Comparison of ENCODE assay signal across 28 mouse cellular contexts in the genomic region with DNA sequence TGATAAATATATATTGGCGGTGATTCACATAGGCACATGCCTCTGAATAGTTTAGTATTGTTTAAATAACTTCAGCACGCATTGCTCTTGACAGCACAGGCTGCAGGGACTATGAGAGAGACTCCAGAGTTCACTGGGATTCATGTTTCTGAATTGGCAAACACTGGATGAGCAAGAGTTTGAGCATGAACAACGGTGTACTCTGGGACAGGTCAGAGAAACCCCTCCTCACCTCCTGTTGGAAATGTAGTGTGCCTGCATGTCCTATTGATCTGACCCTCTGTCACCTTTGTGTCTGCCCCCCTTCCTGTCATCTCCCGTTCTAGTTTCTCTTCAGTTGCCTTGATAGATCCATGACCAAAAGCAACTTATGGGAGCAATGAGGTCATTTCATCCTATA.
"Had no signal": no experiment of that assay in that cellular context is flagged by ENCODE, and none has a peak within 500 bp of the region (broad histone marks: within the 10 kb centered on the region; RNA-seq: fewer than 3 reads in every experiment).

No protein-coding gene starts in this region.

- H3K27ac ChIP-seq: left cerebral cortex, adult 2 months; limb, embryonic 10.5 days; limb, embryonic 12.5 days; limb, embryonic 13.5 days; limb, embryonic 15.5 days; liver, embryonic 13.5 days; liver, embryonic 14.5 days; lung, embryonic 15.5 days; macrophage; midbrain, embryonic 10.5 days; midbrain, embryonic 12.5 days; midbrain, embryonic 15.5 days; neural tube, embryonic 12.5 days; neural tube, embryonic 13.5 days had no signal

- H3K4me2 ChIP-seq: limb, embryonic 12.5 days; limb, embryonic 13.5 days; limb, embryonic 15.5 days; liver, embryonic 13.5 days; lung, embryonic 14.5 days; lung, embryonic 15.5 days; midbrain, embryonic 11.5 days; midbrain, embryonic 12.5 days; midbrain, embryonic 13.5 days; midbrain, embryonic 15.5 days; neural tube, embryonic 12.5 days; neural tube, embryonic 13.5 days had no signal

- ATAC-seq: lung, postnatal 0 days; midbrain, embryonic 15.5 days; midbrain, embryonic 16.5 days had no signal

- DNase-seq: left cerebral cortex, postnatal 4 days; liver, embryonic 13.5 days; lung, adult 18-20 months; lung, adult 2 months; lung, embryonic 14.5 days; lung, postnatal 10 days; lung, postnatal 14 days; lung, postnatal 36 days; lung, postnatal 4 days had no signal

- H3K27me3 ChIP-seq: limb, embryonic 12.5 days; limb, embryonic 13.5 days; limb, embryonic 15.5 days; liver, embryonic 13.5 days; lung, embryonic 15.5 days; megakaryocyte, embryonic 14.5 days; midbrain, embryonic 15.5 days; neural tube, embryonic 13.5 days had no signal

- H3K9me3 ChIP-seq: limb, embryonic 10.5 days; limb, embryonic 13.5 days; limb, embryonic 15.5 days; liver, embryonic 13.5 days; lung, embryonic 15.5 days; midbrain, embryonic 13.5 days; midbrain, embryonic 15.5 days; neural tube, embryonic 12.5 days; neural tube, embryonic 13.5 days had no signal

- H3K4me3 ChIP-seq: left cerebral cortex, adult 2 months; limb, embryonic 10.5 days; limb, embryonic 12.5 days; limb, embryonic 13.5 days; limb, embryonic 15.5 days; liver, embryonic 13.5 days; lung, embryonic 15.5 days; megakaryocyte, embryonic 14.5 days; midbrain, embryonic 10.5 days; midbrain, embryonic 12.5 days; midbrain, embryonic 13.5 days; midbrain, embryonic 15.5 days; myocyte; neural tube, embryonic 12.5 days; neural tube, embryonic 13.5 days had no signal

- H3K36me3 ChIP-seq: limb, embryonic 10.5 days; limb, embryonic 12.5 days; limb, embryonic 13.5 days; limb, embryonic 15.5 days; lung, embryonic 15.5 days; midbrain, embryonic 10.5 days; midbrain, embryonic 12.5 days; midbrain, embryonic 13.5 days; midbrain, embryonic 15.5 days; neural tube, embryonic 12.5 days; neural tube, embryonic 13.5 days had no signal

- H3K4me1 ChIP-seq: limb, embryonic 13.5 days; limb, embryonic 15.5 days; liver, embryonic 13.5 days; lung, embryonic 15.5 days; midbrain, embryonic 10.5 days; midbrain, embryonic 12.5 days; midbrain, embryonic 13.5 days; midbrain, embryonic 15.5 days; neural tube, embryonic 12.5 days; neural tube, embryonic 13.5 days had no signal

- H3K9ac ChIP-seq: limb, embryonic 12.5 days; limb, embryonic 13.5 days; limb, embryonic 15.5 days; liver, embryonic 13.5 days; liver, embryonic 14.5 days; lung, embryonic 14.5 days; lung, embryonic 15.5 days; midbrain, embryonic 12.5 days; midbrain, embryonic 13.5 days; midbrain, embryonic 15.5 days; neural tube, embryonic 12.5 days; neural tube, embryonic 13.5 days had no signal
